Mouse (Mus musculus): ENCODE data around the gene Fgfr2. TPM values are rescaled to one million over a fixed set of nuclear protein-coding genes. Genes with fewer than 3 reads are reported as not detected.

Fgfr2 gene
- polyA plus RNA-seq, 1 experiment from 2014 or later = 106 TPM

DNA sequence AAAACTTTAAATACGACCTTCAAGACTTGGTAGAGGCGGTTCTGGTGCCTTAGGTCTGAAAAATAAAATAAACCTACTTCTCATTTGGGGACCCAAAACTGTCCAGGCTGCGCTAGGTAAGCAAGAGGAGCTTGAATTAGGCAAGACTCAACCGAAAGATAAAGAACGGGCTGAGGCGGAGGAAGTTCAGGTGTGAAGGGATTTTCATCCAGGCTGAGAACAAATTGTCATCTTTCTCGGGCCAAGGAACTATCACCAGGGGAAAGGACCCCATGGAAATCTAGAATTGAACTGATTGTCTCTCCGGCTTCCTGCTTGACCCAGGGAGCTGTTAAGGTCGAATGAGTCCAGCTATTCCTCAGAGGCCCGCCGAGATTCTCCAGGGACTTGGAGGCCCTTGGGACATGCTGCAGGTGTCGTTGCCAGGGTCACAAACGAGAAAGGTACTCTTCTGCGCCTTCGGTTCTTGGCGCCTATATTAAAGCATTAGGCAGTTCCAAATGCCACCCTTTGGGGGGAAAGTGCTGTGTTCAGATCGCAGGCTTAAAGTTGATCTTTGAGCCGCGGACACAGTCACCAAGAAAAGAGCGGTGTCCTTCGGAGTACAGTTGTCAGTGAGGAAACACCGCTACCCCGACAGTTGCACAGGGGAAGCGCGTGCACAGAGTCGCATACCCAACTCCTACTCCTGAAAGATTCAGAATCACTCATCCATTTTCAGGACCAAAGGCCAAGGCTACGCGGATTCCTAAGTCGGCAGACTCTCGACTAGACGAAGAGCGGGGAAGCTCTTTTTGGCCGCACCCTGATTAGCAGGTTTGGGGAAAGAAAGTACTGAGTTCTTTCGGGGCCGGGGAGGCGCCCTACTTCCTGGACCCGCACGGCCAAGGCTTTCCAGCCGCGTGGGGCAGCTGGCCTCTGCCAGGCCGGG lies 1581.7 kb downstream of the Fgfr2 start:
- Histone ChIP-seq H3K9ac (ENCODE audit: low read depth, low read length) (no peak overlapping the region), H3K27ac (replicated peaks; ENCODE audit: low read depth, low read length) (no peak overlapping the region), H3K9me3 (ENCODE audit: control insufficient read depth, low read length) (no peaks in the 10 kb centered on the region), H3K4me1 (ENCODE audit: control insufficient read depth, insufficient read depth, low read length) (peaks cover 18% of the 10 kb centered on the region), H3K27me3 (replicated peaks; ENCODE audit: control insufficient read depth, insufficient read depth, low read length) (peaks cover 91% of the 10 kb centered on the region), H3K4me3 (ENCODE audit: low read depth, low read length) (peak overlapping the region; percentile 36), H3K36me3 (ENCODE audit: control insufficient read depth, insufficient read depth, low read length) (no peaks in the 10 kb centered on the region), H3K4me2 (ENCODE audit: low read depth, low read length) (peak overlapping the region; percentile 67)
- 1% methylated on average over 39 of the region's 41 CpGs for WGBS
- ATAC-seq (ENCODE audit: low read depth) (no peak), DNase-seq (ENCODE audit: low spot score) (no peak)

DNA sequence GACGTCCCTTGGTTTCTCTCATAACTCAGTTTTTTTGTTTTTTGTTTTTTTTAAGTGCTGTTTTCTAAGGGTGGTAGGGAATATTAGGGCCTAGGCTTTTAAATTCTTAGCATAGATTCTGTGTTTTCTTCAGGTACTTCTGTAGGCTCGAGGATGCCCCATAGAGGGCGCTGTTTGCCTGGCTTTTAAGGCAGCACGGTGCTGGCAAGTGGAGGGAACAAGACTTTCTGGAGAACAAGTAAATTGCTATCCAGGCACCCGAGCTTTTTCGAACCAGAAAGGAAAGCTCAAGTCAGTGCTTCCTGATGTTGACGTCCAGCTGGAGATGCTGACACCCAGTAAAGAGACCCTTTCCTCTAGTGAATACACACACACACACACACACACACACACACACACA lies 1583.2 kb downstream of the Fgfr2 start:
- no peaks in the 10 kb centered on the region for H3K9me3 ChIP-seq (ENCODE audit: control insufficient read depth, low read length)
- DNase-seq (ENCODE audit: low spot score) (peak; percentile 92), ATAC-seq (ENCODE audit: low read depth) (peak; percentile 74; the same call in 1 of the 2 replicates)
- no peak overlapping the region for H3K4me2 ChIP-seq (ENCODE audit: low read depth, low read length)
- no peak overlapping the region for H3K4me3 ChIP-seq (ENCODE audit: low read depth, low read length)
- 1% methylated on average over 7 of the region's 7 CpGs for whole genome bisulfite sequencing
- no peak overlapping the region for H3K9ac ChIP-seq (ENCODE audit: low read depth, low read length)
- H3K4me1 ChIP-seq (ENCODE audit: control insufficient read depth, insufficient read depth, low read length) = peaks cover 18% of the 10 kb centered on the region
- H3K27ac ChIP-seq (replicated peaks; ENCODE audit: low read depth, low read length) = no peak overlapping the region
- no peaks in the 10 kb centered on the region for H3K36me3 ChIP-seq (ENCODE audit: control insufficient read depth, insufficient read depth, low read length)
- H3K27me3 ChIP-seq (replicated peaks; ENCODE audit: control insufficient read depth, insufficient read depth, low read length) = peaks cover 76% of the 10 kb centered on the region

DNA sequence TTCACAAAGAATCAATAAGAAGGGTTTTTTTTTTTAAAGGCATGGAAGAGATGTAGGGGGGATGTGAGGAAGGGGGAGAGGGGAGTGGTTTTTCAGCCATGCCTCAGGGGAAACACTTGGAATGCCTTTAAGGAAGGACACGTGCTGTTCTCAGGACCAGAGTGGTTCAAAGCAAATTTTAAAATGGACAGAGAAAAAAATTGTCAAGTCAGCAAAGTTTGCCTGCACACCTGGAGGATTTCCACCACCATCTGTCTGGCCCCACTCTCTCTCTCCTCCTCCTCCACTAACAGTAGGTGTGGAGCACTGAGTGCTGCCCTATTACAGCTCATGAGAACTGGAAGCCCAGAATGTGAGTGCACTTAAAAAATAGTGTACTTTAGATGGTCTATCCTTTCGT lies 1619.4 kb downstream of the Fgfr2 start:
- WGBS = 62% methylated on average over 2 of the region's 2 CpGs
- Histone ChIP-seq H3K4me3 (ENCODE audit: low read depth, low read length) (no peak overlapping the region), H3K4me1 (ENCODE audit: control insufficient read depth, insufficient read depth, low read length) (no peaks in the 10 kb centered on the region), H3K9ac (ENCODE audit: low read depth, low read length) (no peak overlapping the region), H3K27me3 (replicated peaks; ENCODE audit: control insufficient read depth, insufficient read depth, low read length) (no peaks in the 10 kb centered on the region), H3K27ac (replicated peaks; ENCODE audit: low read depth, low read length) (no peak overlapping the region), H3K36me3 (ENCODE audit: control insufficient read depth, insufficient read depth, low read length) (no peaks in the 10 kb centered on the region), H3K4me2 (ENCODE audit: low read depth, low read length) (no peak overlapping the region), H3K9me3 (ENCODE audit: control insufficient read depth, low read length) (no peaks in the 10 kb centered on the region)
- ATAC-seq (ENCODE audit: low read depth) (no peak), DNase-seq (ENCODE audit: low spot score) (no peak)

- WGBS = 93% methylated on average over 5 of the region's 5 CpGs
These were observed 1644.7 kb downstream of the Fgfr2 start for GRCm38 (mm10) chr7:131478403-131478802.

GRCm38 (mm10) chr7:131477140-131477539 lies 1646.0 kb downstream of the Fgfr2 start:
- WGBS = 33% methylated on average over 8 of the region's 8 CpGs
- no peak for DNase-seq (ENCODE audit: low spot score)

More at GRCm38 (mm10) chr7:131478403-131478802, 1644.7 kb downstream of the Fgfr2 start:
- Histone ChIP-seq H3K27me3 (replicated peaks; ENCODE audit: control insufficient read depth, insufficient read depth, low read length) (no peaks in the 10 kb centered on the region), H3K9ac (ENCODE audit: low read depth, low read length) (no peak overlapping the region), H3K4me1 (ENCODE audit: control insufficient read depth, insufficient read depth, low read length) (no peaks in the 10 kb centered on the region), H3K27ac (replicated peaks; ENCODE audit: low read depth, low read length) (no peak overlapping the region), H3K36me3 (ENCODE audit: control insufficient read depth, insufficient read depth, low read length) (no peaks in the 10 kb centered on the region), H3K9me3 (ENCODE audit: control insufficient read depth, low read length) (no peaks in the 10 kb centered on the region), H3K4me2 (ENCODE audit: low read depth, low read length) (no peak overlapping the region), H3K4me3 (ENCODE audit: low read depth, low read length) (no peak overlapping the region)
- no peak for ATAC-seq (ENCODE audit: low read depth)
- no peak for DNase-seq (ENCODE audit: low spot score)

GRCm38 (mm10) chr7:131471551-131471950 lies 1651.6 kb downstream of the Fgfr2 start:
- WGBS = 86% methylated on average over 5 of the region's 5 CpGs

More at GRCm38 (mm10) chr7:131477140-131477539, 1646.0 kb downstream of the Fgfr2 start:
- no peaks in the 10 kb centered on the region for H3K4me1 ChIP-seq (ENCODE audit: control insufficient read depth, insufficient read depth, low read length)
- no peak for ATAC-seq (ENCODE audit: low read depth)
- no peaks in the 10 kb centered on the region for H3K27me3 ChIP-seq (replicated peaks; ENCODE audit: control insufficient read depth, insufficient read depth, low read length)
- H3K4me2 ChIP-seq (ENCODE audit: low read depth, low read length) = no peak overlapping the region
- no peak overlapping the region for H3K9ac ChIP-seq (ENCODE audit: low read depth, low read length)
- H3K27ac ChIP-seq (replicated peaks; ENCODE audit: low read depth, low read length) = no peak overlapping the region
- no peak overlapping the region for H3K4me3 ChIP-seq (ENCODE audit: low read depth, low read length)
- no peaks in the 10 kb centered on the region for H3K9me3 ChIP-seq (ENCODE audit: control insufficient read depth, low read length)
- H3K36me3 ChIP-seq (ENCODE audit: control insufficient read depth, insufficient read depth, low read length) = no peaks in the 10 kb centered on the region

GRCm38 (mm10) chr7:131469506-131469905 lies 1653.6 kb downstream of the Fgfr2 start:
- H3K27me3 ChIP-seq (replicated peaks; ENCODE audit: control insufficient read depth, insufficient read depth, low read length) = no peaks in the 10 kb centered on the region
- H3K27ac ChIP-seq (replicated peaks; ENCODE audit: low read depth, low read length) = no peak overlapping the region
- H3K9me3 ChIP-seq (ENCODE audit: control insufficient read depth, low read length) = no peaks in the 10 kb centered on the region
- H3K4me3 ChIP-seq (ENCODE audit: low read depth, low read length) = no peak overlapping the region
- no peak for ATAC-seq (ENCODE audit: low read depth)
- no peaks in the 10 kb centered on the region for H3K4me1 ChIP-seq (ENCODE audit: control insufficient read depth, insufficient read depth, low read length)
- no peak overlapping the region for H3K4me2 ChIP-seq (ENCODE audit: low read depth, low read length)
- no peak overlapping the region for H3K9ac ChIP-seq (ENCODE audit: low read depth, low read length)
- no peaks in the 10 kb centered on the region for H3K36me3 ChIP-seq (ENCODE audit: control insufficient read depth, insufficient read depth, low read length)
- DNase-seq (ENCODE audit: low spot score) = no peak
- WGBS = 60% methylated on average over 3 of the region's 3 CpGs

More at GRCm38 (mm10) chr7:131471551-131471950, 1651.6 kb downstream of the Fgfr2 start:
- no peaks in the 10 kb centered on the region for H3K36me3 ChIP-seq (ENCODE audit: control insufficient read depth, insufficient read depth, low read length)
- H3K9ac ChIP-seq (ENCODE audit: low read depth, low read length) = no peak overlapping the region
- DNase-seq (ENCODE audit: low spot score) (no peak), ATAC-seq (ENCODE audit: low read depth) (no peak)
- H3K4me2 ChIP-seq (ENCODE audit: low read depth, low read length) = no peak overlapping the region
- H3K27me3 ChIP-seq (replicated peaks; ENCODE audit: control insufficient read depth, insufficient read depth, low read length) = no peaks in the 10 kb centered on the region
- no peak overlapping the region for H3K27ac ChIP-seq (replicated peaks; ENCODE audit: low read depth, low read length)
- no peaks in the 10 kb centered on the region for H3K9me3 ChIP-seq (ENCODE audit: control insufficient read depth, low read length)
- no peak overlapping the region for H3K4me3 ChIP-seq (ENCODE audit: low read depth, low read length)
- H3K4me1 ChIP-seq (ENCODE audit: control insufficient read depth, insufficient read depth, low read length) = no peaks in the 10 kb centered on the region

- Histone ChIP-seq H3K27me3 (replicated peaks; ENCODE audit: control insufficient read depth, insufficient read depth, low read length) (no peaks in the 10 kb centered on the region), H3K36me3 (ENCODE audit: control insufficient read depth, insufficient read depth, low read length) (no peaks in the 10 kb centered on the region), H3K4me1 (ENCODE audit: control insufficient read depth, insufficient read depth, low read length) (no peaks in the 10 kb centered on the region), H3K9ac (ENCODE audit: low read depth, low read length) (no peak overlapping the region), H3K9me3 (ENCODE audit: control insufficient read depth, low read length) (no peaks in the 10 kb centered on the region), H3K4me2 (ENCODE audit: low read depth, low read length) (no peak overlapping the region), H3K4me3 (ENCODE audit: low read depth, low read length) (no peak overlapping the region), H3K27ac (replicated peaks; ENCODE audit: low read depth, low read length) (no peak overlapping the region)
- ATAC-seq (ENCODE audit: low read depth) (no peak), DNase-seq (ENCODE audit: low spot score) (no peak)
- WGBS = 77% methylated on average over 3 of the region's 3 CpGs
These were observed 1655.8 kb downstream of the Fgfr2 start for GRCm38 (mm10) chr7:131467312-131467711.

GRCm38 (mm10) chr7:131465735-131466134 lies 1657.4 kb downstream of the Fgfr2 start:
- Histone ChIP-seq H3K9ac (ENCODE audit: low read depth, low read length) (no peak overlapping the region), H3K4me2 (ENCODE audit: low read depth, low read length) (no peak overlapping the region), H3K9me3 (ENCODE audit: control insufficient read depth, low read length) (no peaks in the 10 kb centered on the region), H3K27me3 (replicated peaks; ENCODE audit: control insufficient read depth, insufficient read depth, low read length) (no peaks in the 10 kb centered on the region), H3K4me3 (ENCODE audit: low read depth, low read length) (no peak overlapping the region), H3K27ac (replicated peaks; ENCODE audit: low read depth, low read length) (no peak overlapping the region), H3K4me1 (ENCODE audit: control insufficient read depth, insufficient read depth, low read length) (no peaks in the 10 kb centered on the region), H3K36me3 (ENCODE audit: control insufficient read depth, insufficient read depth, low read length) (no peaks in the 10 kb centered on the region)
- no peak for DNase-seq (ENCODE audit: low spot score)
- 56% methylated on average over 3 of the region's 3 CpGs for WGBS
- ATAC-seq (ENCODE audit: low read depth) = no peak
